Mouse (Mus musculus) intestine, embryonic 15.5 days (tissue): ENCODE data around the gene Clec4a2. TPM values are rescaled to one million over a fixed set of nuclear protein-coding genes. Genes with fewer than 3 reads are reported as not detected.
"Not testable (repeated sequence)": the region's sequence is repeated elsewhere in the genome, so short reads cannot be mapped to it uniquely, and the experiment has no call there.

ENCODE experiments used
- ATAC-seq: fragments of 200-750 bp; cut with Nextera tagmentation; 2 replicates; pipeline ENCODE4 v1.8.0; 2017; ENCODE audit warnings: moderate TSS enrichment, moderate library complexity
- H3K27ac ChIP-seq: fragments of 300-500 bp; sonication (generic); 2 replicates; pipeline ENCODE4 v1.5.1; 2015; ENCODE audit warnings: mild to moderate bottlenecking, inconsistent platforms
- H3K27me3 ChIP-seq: fragments of 300-500 bp; sonication (generic); replicated peaks from 2 replicates; pipeline ENCODE4 v1.6.1; 2015; ENCODE audit warnings: inconsistent platforms
- H3K36me3 ChIP-seq: fragments of 300-500 bp; sonication (generic); 2 replicates; pipeline ENCODE4 v1.6.1; 2015; ENCODE audit warnings: inconsistent platforms
- H3K4me1 ChIP-seq: fragments of 300-500 bp; sonication (generic); replicated peaks from 2 replicates; pipeline ENCODE4 v1.6.1; 2015; ENCODE audit warnings: inconsistent platforms
- H3K4me2 ChIP-seq: fragments of 300-500 bp; sonication (generic); replicated peaks from 2 replicates; pipeline ENCODE4 v1.6.1; 2015; ENCODE audit warnings: mild to moderate bottlenecking, inconsistent platforms
- H3K4me3 ChIP-seq: fragments of 300-500 bp; sonication (generic); replicated peaks from 2 replicates; pipeline ENCODE4 v1.5.1; 2015; ENCODE audit warnings: inconsistent platforms
- H3K9ac ChIP-seq: fragments of 300-500 bp; sonication (generic); 2 replicates; pipeline ENCODE4 v1.6.1; 2015; ENCODE audit warnings: inconsistent platforms
- H3K9me3 ChIP-seq: fragments of 300-500 bp; sonication (generic); 2 replicates; pipeline ENCODE4 v1.6.1; 2016; ENCODE audit warnings: inconsistent platforms
- WGBS: fragments of 180-500 bp; shearing (Covaris S2); methylation state at CpG from one replicate; pipeline ENCODE4 v1.1.7; 2015; 5-methylcytosine and 5-hydroxymethylcytosine counted together
- polyA plus RNA-seq: library from polyadenylated mRNA; unstranded; fragments of >200 nt; fragmentation: Nextera tagmentation; extraction: Ambion mirVana; gene quantifications from 2 replicates; pipeline ENCODE4 v1.2.1, GENCODE M21; 2015

Clec4a2 gene
- polyA plus RNA-seq: 5.9 and 6.0 TPM in 2 replicates

GRCm38 (mm10) chr6:123106128-123106527 lies at the start of gene Clec4a2:
Gene Clec4a2, plus strand, starts transcription at chr6:123106428.
- not testable (repeated sequence) for H3K36me3 ChIP-seq, H3K4me2 ChIP-seq, H3K9ac ChIP-seq, H3K4me3 ChIP-seq, H3K9me3 ChIP-seq, H3K27me3 ChIP-seq, H3K4me1 ChIP-seq, H3K27ac ChIP-seq, ATAC-seq
- 71% methylated on average over 1 of the region's 1 CpGs for WGBS

GRCm38 (mm10) chr6:123095125-123095843 lies 10.9 kb upstream of the Clec4a2 start:
- Histone ChIP-seq H3K9ac (no peak overlapping the region), H3K27ac (no peak overlapping the region), H3K27me3 (no peaks in the 10 kb centered on the region), H3K9me3 (no peaks in the 10 kb centered on the region), H3K36me3 (no peaks in the 10 kb centered on the region), H3K4me2 (no peak overlapping the region), H3K4me3 (no peak overlapping the region), H3K4me1 (no peaks in the 10 kb centered on the region)
- 87% methylated on average over 4 of the region's 4 CpGs for WGBS
- no peak for ATAC-seq

GRCm38 (mm10) chr6:123123195-123123594 lies 17.0 kb downstream of the Clec4a2 start:
- 70% methylated on average over 3 of the region's 3 CpGs for WGBS
- no peaks in the 10 kb centered on the region for H3K36me3 ChIP-seq
- H3K4me1 ChIP-seq: no peaks in the 10 kb centered on the region
- no peaks in the 10 kb centered on the region for H3K27me3 ChIP-seq
- H3K4me3 ChIP-seq: no peak overlapping the region
- ATAC-seq: no peak
- H3K27ac ChIP-seq: no peak overlapping the region
- no peak overlapping the region for H3K4me2 ChIP-seq
- no peak overlapping the region for H3K9ac ChIP-seq
- no peaks in the 10 kb centered on the region for H3K9me3 ChIP-seq

GRCm38 (mm10) chr6:123127173-123127572 lies 20.9 kb downstream of the Clec4a2 start:
- Histone ChIP-seq H3K36me3 (no peaks in the 10 kb centered on the region), H3K9me3 (no peaks in the 10 kb centered on the region), H3K4me3 (no peak overlapping the region), H3K9ac (no peak overlapping the region), H3K27me3 (no peaks in the 10 kb centered on the region), H3K4me2 (no peak overlapping the region), H3K27ac (no peak overlapping the region), H3K4me1 (no peaks in the 10 kb centered on the region)
- no peak for ATAC-seq
- 58% methylated on average over 1 of the region's 1 CpGs for WGBS

- H3K4me1 ChIP-seq, H3K27ac ChIP-seq, ATAC-seq, H3K36me3 ChIP-seq, H3K27me3 ChIP-seq, H3K4me2 ChIP-seq, H3K9ac ChIP-seq, H3K4me3 ChIP-seq, H3K9me3 ChIP-seq: not testable (repeated sequence)
- 65% methylated on average over 29 of the region's 29 CpGs for WGBS
These were observed 31.7 kb downstream of the Clec4a2 start for GRCm38 (mm10) chr6:123137766-123138526.

GRCm38 (mm10) chr6:123170106-123170505 lies 63.9 kb downstream of the Clec4a2 start:
- Histone ChIP-seq H3K36me3 (no peaks in the 10 kb centered on the region), H3K4me1 (no peaks in the 10 kb centered on the region), H3K4me2 (no peak overlapping the region), H3K27me3 (no peaks in the 10 kb centered on the region), H3K9ac (no peak overlapping the region), H3K9me3 (no peaks in the 10 kb centered on the region), H3K27ac (no peak overlapping the region), H3K4me3 (no peak overlapping the region)
- no peak for ATAC-seq
- WGBS: 51% methylated on average over 1 of the region's 1 CpGs

- Histone ChIP-seq H3K9ac (no peak overlapping the region), H3K4me1 (no peaks in the 10 kb centered on the region), H3K4me2 (no peak overlapping the region), H3K27me3 (no peaks in the 10 kb centered on the region), H3K36me3 (no peaks in the 10 kb centered on the region), H3K27ac (no peak overlapping the region), H3K9me3 (no peaks in the 10 kb centered on the region), H3K4me3 (no peak overlapping the region)
- no peak for ATAC-seq
These were observed 64.8 kb downstream of the Clec4a2 start for GRCm38 (mm10) chr6:123171040-123171439.

GRCm38 (mm10) chr6:123172593-123172992 lies 66.4 kb downstream of the Clec4a2 start, which contains the start of gene Clec4b2:
Gene Clec4b2, plus strand, starts transcription at chr6:123172893.
- H3K4me2 ChIP-seq: no peak within 1 kb of the TSS
- H3K27ac ChIP-seq: no peak within 1 kb of the TSS
- H3K9ac ChIP-seq: no peak within 1 kb of the TSS
- no peaks in the 10 kb centered on the region for H3K36me3 ChIP-seq
- 87% methylated on average over 4 of the region's 4 CpGs for WGBS
- no peaks in the 10 kb centered on the region for H3K9me3 ChIP-seq
- H3K4me1 ChIP-seq: no peaks in the 10 kb centered on the region
- ATAC-seq: no peak
- no peaks in the 10 kb centered on the region for H3K27me3 ChIP-seq
- H3K4me3 ChIP-seq: no peak within 1 kb of the TSS

- H3K4me2 ChIP-seq: no peak overlapping the region
- no peak overlapping the region for H3K27ac ChIP-seq
- H3K27me3 ChIP-seq: no peaks in the 10 kb centered on the region
- H3K9me3 ChIP-seq: no peaks in the 10 kb centered on the region
- no peak overlapping the region for H3K9ac ChIP-seq
- no peak for ATAC-seq
- no peak overlapping the region for H3K4me3 ChIP-seq
- no peaks in the 10 kb centered on the region for H3K4me1 ChIP-seq
- no peaks in the 10 kb centered on the region for H3K36me3 ChIP-seq
- 80% methylated on average over 1 of the region's 1 CpGs for WGBS
These were observed 69.3 kb downstream of the Clec4a2 start for GRCm38 (mm10) chr6:123175549-123175948.

GRCm38 (mm10) chr6:123184862-123185261 lies 78.6 kb downstream of the Clec4a2 start:
- H3K4me1 ChIP-seq, H3K9me3 ChIP-seq, H3K27me3 ChIP-seq, H3K4me3 ChIP-seq, H3K4me2 ChIP-seq, H3K36me3 ChIP-seq, H3K9ac ChIP-seq, H3K27ac ChIP-seq, ATAC-seq: not testable (repeated sequence)
- WGBS: 73% methylated on average over 2 of the region's 2 CpGs
